24 mouse cellular contexts compared by ENCODE assay signal in the genomic region with DNA sequence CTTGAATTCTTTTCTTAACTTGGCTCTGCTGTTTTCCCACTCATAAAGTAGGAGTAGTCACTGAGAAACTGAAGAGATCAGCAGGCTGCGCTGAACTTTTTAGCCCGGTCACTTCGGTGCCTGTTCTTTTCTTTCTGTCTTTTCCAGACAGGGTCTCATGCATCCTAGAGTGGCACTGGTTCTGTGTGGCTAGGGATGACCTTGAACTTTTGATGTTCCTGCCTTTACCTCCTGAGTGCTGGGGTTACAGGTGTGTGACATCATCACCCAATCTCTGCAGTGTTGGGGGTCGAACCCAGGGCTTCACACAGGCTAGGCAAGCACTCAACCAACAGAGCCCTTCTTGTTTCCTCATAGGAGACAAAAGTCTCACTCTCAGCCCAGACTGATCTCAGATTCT. TPM values are rescaled to one million over a fixed set of nuclear protein-coding genes. Genes with fewer than 3 reads are reported as not detected.
"Had no signal": no experiment of that assay in that cellular context is flagged by ENCODE, and none has a peak within 500 bp of the region (broad histone marks: within the 10 kb centered on the region; RNA-seq: fewer than 3 reads in every experiment).

No protein-coding gene starts in this region.

- H3K4me2 ChIP-seq: neural tube, embryonic 12.5 days; neural tube, embryonic 13.5 days; stomach, embryonic 15.5 days had no signal

- H3K4me3 ChIP-seq: neural tube, embryonic 12.5 days; neural tube, embryonic 13.5 days; stomach, embryonic 15.5 days had no signal

- DNase-seq: retina, postnatal 1 day; right cerebral cortex, adult 18-20 months; right cerebral cortex, postnatal 14 days; right cerebral cortex, postnatal 25 days; right cerebral cortex, postnatal 4 days; spleen, adult 18-20 months; thymus, adult 18-20 months; thymus, adult 2 months; thymus, postnatal 14 days; thymus, postnatal 25 days; thymus, postnatal 36 days; thymus, postnatal 4 days had no signal

- H3K27ac ChIP-seq: neural tube, embryonic 12.5 days; neural tube, embryonic 13.5 days; stomach, embryonic 15.5 days; stomach, postnatal 0 days had no signal

- H3K4me1 ChIP-seq: stomach, embryonic 15.5 days had no signal

- H3K9ac ChIP-seq: neural tube, embryonic 12.5 days; neural tube, embryonic 13.5 days; stomach, embryonic 15.5 days had no signal

- H3K9me3 ChIP-seq: neural tube, embryonic 12.5 days; neural tube, embryonic 13.5 days; stomach, embryonic 15.5 days had no signal

- H3K36me3 ChIP-seq: neural tube, embryonic 12.5 days; neural tube, embryonic 13.5 days; stomach, embryonic 15.5 days had no signal

- H3K27me3 ChIP-seq: neural tube, embryonic 12.5 days; neural tube, embryonic 13.5 days; stomach, embryonic 15.5 days had no signal

RNA-seq across cellular contexts. Expression of gene Gm10663, which starts 18.1 kb away (rescaled TPM):
- polyA plus RNA-seq: neural tube, embryonic 12.5 days; neural tube, embryonic 13.5 days; neural tube, embryonic 14.5 days; small intestine, adult 2 months; spleen, adult 2 months; stomach, embryonic 14.5 days; stomach, embryonic 15.5 days; stomach, embryonic 16.5 days; stomach, postnatal 0 days; testis, adult 2 months; thymus, adult 2 months; thymus, postnatal 0 days; urinary bladder, adult 2 months had no signal

RNA-seq across cellular contexts. Expression of gene Apela, which starts 19.6 kb away (rescaled TPM):
- polyA plus RNA-seq: small intestine, adult 2 months; spleen, adult 2 months; testis, adult 2 months; thymus, postnatal 0 days had no signal

RNA-seq across cellular contexts. Expression of gene Trim60, which starts 38.3 kb away (rescaled TPM):
- polyA plus RNA-seq: neural tube, embryonic 12.5 days; neural tube, embryonic 13.5 days; neural tube, embryonic 14.5 days; small intestine, adult 2 months; spleen, adult 2 months; stomach, embryonic 14.5 days; stomach, embryonic 15.5 days; stomach, embryonic 16.5 days; stomach, postnatal 0 days; thymus, adult 2 months; thymus, postnatal 0 days; urinary bladder, adult 2 months had no signal

RNA-seq across cellular contexts. Expression of gene Trim61, which starts 38.4 kb away (rescaled TPM):
- polyA plus RNA-seq: neural tube, embryonic 13.5 days; small intestine, adult 2 months; spleen, adult 2 months; stomach, embryonic 14.5 days; stomach, embryonic 15.5 days; stomach, postnatal 0 days; testis, adult 2 months; thymus, adult 2 months; thymus, postnatal 0 days; urinary bladder, adult 2 months had no signal
